Mouse (Mus musculus) midbrain, embryonic 15.5 days (tissue): ENCODE data around the gene Cenpb. TPM values are rescaled to one million over a fixed set of nuclear protein-coding genes. Genes with fewer than 3 reads are reported as not detected.

Source experiments
- ATAC-seq: fragments of 200-750 bp; cut with Nextera tagmentation; replicated peaks from 2 replicates; pipeline ENCODE4 v1.8.0; 2017; ENCODE audit warnings: moderate TSS enrichment
- H3K27ac ChIP-seq: fragments of 300-500 bp; sonication (generic); 2 replicates; pipeline ENCODE4 v1.5.1; 2015; ENCODE audit warnings: mild to moderate bottlenecking, inconsistent platforms
- H3K27me3 ChIP-seq: fragments of 300-500 bp; sonication (generic); replicated peaks from 2 replicates; pipeline ENCODE4 v1.6.1; 2015; ENCODE audit warnings: inconsistent platforms
- H3K36me3 ChIP-seq: fragments of 300-500 bp; sonication (generic); replicated peaks from 2 replicates; pipeline ENCODE4 v1.6.1; 2015; ENCODE audit warnings: inconsistent platforms
- H3K4me1 ChIP-seq: fragments of 300-500 bp; sonication (generic); 2 replicates; pipeline ENCODE4 v1.6.1; 2015; ENCODE audit warnings: inconsistent platforms
- H3K4me2 ChIP-seq: fragments of 300-500 bp; sonication (generic); 2 replicates; pipeline ENCODE4 v1.6.1; 2015; ENCODE audit warnings: inconsistent platforms, mild to moderate bottlenecking, moderate library complexity
- H3K4me3 ChIP-seq: fragments of 300-500 bp; sonication (generic); 2 replicates; pipeline ENCODE4 v1.5.1; 2015; ENCODE audit warnings: mild to moderate bottlenecking, inconsistent platforms
- H3K9ac ChIP-seq: fragments of 300-500 bp; sonication (generic); 2 replicates; pipeline ENCODE4 v1.6.1; 2015; ENCODE audit warnings: mild to moderate bottlenecking, inconsistent platforms
- H3K9me3 ChIP-seq: fragments of 300-500 bp; sonication (generic); 2 replicates; pipeline ENCODE4 v1.6.1; 2016; ENCODE audit warnings: inconsistent platforms
- WGBS: fragments of 180-500 bp; shearing (Covaris S2); methylation state at CpG from one replicate; pipeline ENCODE4 v1.1.7; 2015; ENCODE audit warnings: mixed read lengths; 5-methylcytosine and 5-hydroxymethylcytosine counted together
- polyA plus RNA-seq: library from polyadenylated mRNA; unstranded; fragments of >200 nt; fragmentation: Nextera tagmentation; extraction: Ambion mirVana; gene quantifications from 2 replicates; pipeline ENCODE4 v1.2.1, GENCODE M21; 2015

Gene Cenpb
- polyA plus RNA-seq, 1 experiment from 2014 or later: 16.0 TPM

- Histone ChIP-seq H3K27me3 (no peaks in the 10 kb centered on the region), H3K4me1 (peaks cover 18% of the 10 kb centered on the region), H3K36me3 (no peaks in the 10 kb centered on the region), H3K9me3 (no peaks in the 10 kb centered on the region), H3K27ac (peak overlapping the region; percentile 93), H3K4me2 (peak overlapping the region; percentile 60), H3K9ac (peak overlapping the region; percentile 65), H3K4me3 (peak overlapping the region; percentile 53)
- under 1% methylated on average over 50 of the region's 50 CpGs for whole genome bisulfite sequencing
- peak; percentile 98 for ATAC-seq
Measured at GRCm38 (mm10) chr2:131209969-131210792, 30.3 kb upstream of the Cenpb start.

GRCm38 (mm10) chr2:131209125-131209795 is 29.4 kb upstream of the Cenpb start:
- no peak; the same call in 1 of the 2 replicates for ATAC-seq
- no peaks in the 10 kb centered on the region for H3K9me3 ChIP-seq
- no peaks in the 10 kb centered on the region for H3K36me3 ChIP-seq
- H3K27ac ChIP-seq: peak overlapping the region; percentile 93
- peak overlapping the region; percentile 53 for H3K4me3 ChIP-seq
- H3K4me2 ChIP-seq: peak overlapping the region; percentile 60
- no peaks in the 10 kb centered on the region for H3K27me3 ChIP-seq
- 80% methylated on average over 4 of the region's 4 CpGs for WGBS
- H3K4me1 ChIP-seq: peaks cover 21% of the 10 kb centered on the region
- H3K9ac ChIP-seq: peak overlapping the region; percentile 65

- Histone ChIP-seq H3K9me3 (no peaks in the 10 kb centered on the region), H3K9ac (no peak overlapping the region), H3K27ac (no peak overlapping the region), H3K4me3 (no peak overlapping the region), H3K4me2 (no peak overlapping the region), H3K36me3 (no peaks in the 10 kb centered on the region), H3K4me1 (peaks cover 21% of the 10 kb centered on the region), H3K27me3 (no peaks in the 10 kb centered on the region)
- WGBS: 92% methylated on average over 2 of the region's 2 CpGs
- no peak for ATAC-seq
Measured at GRCm38 (mm10) chr2:131208356-131208755, 28.5 kb upstream of the Cenpb start.

- H3K4me1 ChIP-seq: peaks cover 18% of the 10 kb centered on the region
- H3K4me2 ChIP-seq: no peak within 1 kb of the TSS
- H3K4me3 ChIP-seq: no peak within 1 kb of the TSS
- H3K27me3 ChIP-seq: no peaks in the 10 kb centered on the region
- H3K9me3 ChIP-seq: no peaks in the 10 kb centered on the region
- H3K27ac ChIP-seq: no peak within 1 kb of the TSS
- ATAC-seq: no peak
- H3K36me3 ChIP-seq: no peaks in the 10 kb centered on the region
- 74% methylated on average over 4 of the region's 4 CpGs for WGBS
- no peak within 1 kb of the TSS for H3K9ac ChIP-seq
Measured at GRCm38 (mm10) chr2:131206778-131207177, 26.9 kb upstream of the Cenpb start, which contains the start of gene Ap5s1. Gene Ap5s1, plus strand, starts transcription at chr2:131207078.

- no peak for ATAC-seq
Measured at GRCm38 (mm10) chr2:131205521-131206182, 25.8 kb upstream of the Cenpb start.

GRCm38 (mm10) chr2:131204410-131204981 is 24.6 kb upstream of the Cenpb start:
- Histone ChIP-seq H3K36me3 (no peaks in the 10 kb centered on the region), H3K9ac (no peak overlapping the region), H3K9me3 (no peaks in the 10 kb centered on the region), H3K27ac (no peak overlapping the region), H3K27me3 (no peaks in the 10 kb centered on the region), H3K4me2 (no peak overlapping the region), H3K4me3 (no peak overlapping the region), H3K4me1 (peaks cover 7% of the 10 kb centered on the region)
- no peak for ATAC-seq
- WGBS: 46% methylated on average over 7 of the region's 7 CpGs

More at GRCm38 (mm10) chr2:131205521-131206182, 25.8 kb upstream of the Cenpb start:
- WGBS: 86% methylated on average over 8 of the region's 8 CpGs
- Histone ChIP-seq H3K9me3 (no peaks in the 10 kb centered on the region), H3K36me3 (no peaks in the 10 kb centered on the region), H3K9ac (no peak overlapping the region), H3K27ac (no peak overlapping the region), H3K4me1 (peaks cover 10% of the 10 kb centered on the region), H3K4me2 (no peak overlapping the region), H3K27me3 (no peaks in the 10 kb centered on the region), H3K4me3 (no peak overlapping the region)

GRCm38 (mm10) chr2:131203816-131204409 is 24.0 kb upstream of the Cenpb start:
- H3K36me3 ChIP-seq: no peaks in the 10 kb centered on the region
- no peak overlapping the region for H3K9ac ChIP-seq
- H3K27me3 ChIP-seq: no peaks in the 10 kb centered on the region
- H3K27ac ChIP-seq: no peak overlapping the region
- 89% methylated on average over 6 of the region's 6 CpGs for WGBS
- no peaks in the 10 kb centered on the region for H3K9me3 ChIP-seq
- H3K4me3 ChIP-seq: no peak overlapping the region
- 0 out of 2 replicates have a peak, but pooled peaks cover 2% of the 10 kb centered on the region for H3K4me1 ChIP-seq
- no peak overlapping the region for H3K4me2 ChIP-seq
- no peak for ATAC-seq

- ATAC-seq: no peak
- no peak overlapping the region for H3K9ac ChIP-seq
- 88% methylated on average over 3 of the region's 3 CpGs for WGBS
- H3K4me1 ChIP-seq: 0 out of 2 replicates have a peak, but pooled peaks cover 2% of the 10 kb centered on the region
- no peak overlapping the region for H3K27ac ChIP-seq
- no peaks in the 10 kb centered on the region for H3K9me3 ChIP-seq
- H3K4me3 ChIP-seq: no peak overlapping the region
- no peaks in the 10 kb centered on the region for H3K27me3 ChIP-seq
- no peaks in the 10 kb centered on the region for H3K36me3 ChIP-seq
- H3K4me2 ChIP-seq: no peak overlapping the region
Measured at GRCm38 (mm10) chr2:131201262-131201661, 21.4 kb upstream of the Cenpb start.

- Histone ChIP-seq H3K9ac (no peak overlapping the region), H3K4me3 (no peak overlapping the region), H3K9me3 (no peaks in the 10 kb centered on the region), H3K27ac (no peak overlapping the region), H3K36me3 (no peaks in the 10 kb centered on the region), H3K4me2 (no peak overlapping the region), H3K4me1 (0 out of 2 replicates have a peak, but pooled peaks cover 2% of the 10 kb centered on the region), H3K27me3 (no peaks in the 10 kb centered on the region)
- no peak for ATAC-seq
- WGBS: 85% methylated on average over 2 of the region's 2 CpGs
Measured at GRCm38 (mm10) chr2:131200710-131201109, 20.8 kb upstream of the Cenpb start.

- Histone ChIP-seq H3K9ac (no peak overlapping the region), H3K4me3 (no peak overlapping the region), H3K27ac (no peak overlapping the region), H3K27me3 (no peaks in the 10 kb centered on the region), H3K9me3 (no peaks in the 10 kb centered on the region), H3K36me3 (no peaks in the 10 kb centered on the region; the same call in 1 of the 2 replicates), H3K4me1 (no peaks in the 10 kb centered on the region), H3K4me2 (no peak overlapping the region)
- ATAC-seq: no peak
- 92% methylated on average over 16 of the region's 16 CpGs for WGBS
Measured at GRCm38 (mm10) chr2:131196606-131197316, 16.9 kb upstream of the Cenpb start.

- H3K9ac ChIP-seq: no peak overlapping the region
Measured at GRCm38 (mm10) chr2:131191005-131191390, 11.1 kb upstream of the Cenpb start.

More at GRCm38 (mm10) chr2:131191005-131191390, 11.1 kb upstream of the Cenpb start:
- no peak overlapping the region for H3K4me2 ChIP-seq
- WGBS: 52% methylated on average over 7 of the region's 7 CpGs
- no peaks in the 10 kb centered on the region for H3K27me3 ChIP-seq
- no peak overlapping the region for H3K4me3 ChIP-seq
- no peaks in the 10 kb centered on the region; the same call in 1 of the 2 replicates for H3K36me3 ChIP-seq
- no peaks in the 10 kb centered on the region for H3K9me3 ChIP-seq
- peaks cover 36% of the 10 kb centered on the region for H3K4me1 ChIP-seq
- ATAC-seq: no peak
- H3K27ac ChIP-seq: peak overlapping the region; percentile 67
